In genomic region chr7:144798471-144798870, GRCm38 (mm10) we compare ENCODE assay signal across 9 mouse cellular contexts. TPM values are rescaled to one million over a fixed set of nuclear protein-coding genes. Genes with fewer than 3 reads are reported as not detected.
DNase-seq lines count a peak whose midpoint lies in the region; ATAC-seq and TF ChIP-seq lines count a peak whose summit lies in the region.
"Had no signal": no experiment of that assay in that cellular context is flagged by ENCODE, and none has a peak within 500 bp of the region (broad histone marks: within the 10 kb centered on the region; RNA-seq: fewer than 3 reads in every experiment).

No protein-coding gene starts in this region.

- WGBS in hindbrain, embryonic 13.5 days: 40% methylated on average over 1 of the region's 1 CpGs
- 43% methylated on average over 1 of the region's 1 CpGs for WGBS in lung, postnatal 0 days
- WGBS in small intestine, adult 2 months: 86% methylated on average over 1 of the region's 1 CpGs

- H3K27ac ChIP-seq in cortical plate, adult 2 months (ENCODE audit: insufficient read depth, low read length): no peak overlapping the region
- no peak overlapping the region for H3K27ac ChIP-seq in hindbrain, embryonic 13.5 days
- no peak overlapping the region for H3K27ac ChIP-seq in lung, postnatal 0 days (ENCODE audit: low read length)
- H3K27ac ChIP-seq in small intestine, adult 2 months (ENCODE audit: insufficient read depth, low read depth, low read length): no peak overlapping the region
- H3K27ac ChIP-seq: macrophage had no signal

- H3K4me2 ChIP-seq in hindbrain, embryonic 13.5 days: no peak overlapping the region
- H3K4me2 ChIP-seq in lung, postnatal 0 days (replicated peaks; ENCODE audit: low read depth, low read length): no peak overlapping the region

- TF ChIP-seq CTCF in cortical plate, adult 2 months (IDR thresholded peaks at IDR 0.05; ENCODE audit: extremely low read depth, insufficient read depth, low read length): peak; percentile 80
- peak; percentile 76 for TF ChIP-seq CTCF in lung, postnatal 0 days (IDR thresholded peaks at IDR 0.05)
- TF ChIP-seq CTCF in small intestine, adult 2 months (IDR thresholded peaks at IDR 0.05; ENCODE audit: extremely low read depth, insufficient read length, insufficient replicate concordance, low read depth, low read length): peak; percentile 46; the same call in 1 of the 2 replicates

- 0 out of 2 replicates have a peak, but pooled peaks have one; percentile 41 for ATAC-seq in hindbrain, embryonic 13.5 days (ENCODE audit: low FRiP score)
- 0 out of 2 replicates have a peak, but pooled peaks have one; percentile 32 for ATAC-seq in lung, postnatal 0 days

- no peaks in the 10 kb centered on the region for H3K9me3 ChIP-seq in hindbrain, embryonic 13.5 days
- H3K9me3 ChIP-seq in lung, postnatal 0 days (ENCODE audit: low read length): no peaks in the 10 kb centered on the region

- TF ChIP-seq POLR2A in cortical plate, adult 2 months (IDR thresholded peaks at IDR 0.05; ENCODE audit: extremely low read depth, insufficient read depth, low read length): no peak
- TF ChIP-seq POLR2A in small intestine, adult 2 months (IDR thresholded peaks at IDR 0.05; ENCODE audit: low read depth, low read length): no peak

- no peaks in the 10 kb centered on the region for H3K36me3 ChIP-seq in hindbrain, embryonic 13.5 days
- H3K36me3 ChIP-seq in lung, postnatal 0 days (ENCODE audit: insufficient read depth, low read length): no peaks in the 10 kb centered on the region
- no peaks in the 10 kb centered on the region for H3K36me3 ChIP-seq in small intestine, adult 2 months (ENCODE audit: control insufficient read depth, insufficient read depth, low read length)

- DNase-seq in right cerebral cortex, adult 18-20 months: peak; percentile 28
- DNase-seq in right cerebral cortex, postnatal 36 days (ENCODE audit: low spot score in 2 of 2): no peak
- peak; percentile 65 for DNase-seq in lung, postnatal 0 days (ENCODE audit: low spot score)
- DNase-seq in thymus, postnatal 4 days: no peak

- no peak overlapping the region for H3K9ac ChIP-seq in hindbrain, embryonic 13.5 days
- no peak overlapping the region for H3K9ac ChIP-seq in lung, postnatal 0 days (replicated peaks; ENCODE audit: low read depth)

- H3K4me3 ChIP-seq in cortical plate, adult 2 months (ENCODE audit: insufficient read depth, low read length): no peak overlapping the region
- H3K4me3 ChIP-seq in hindbrain, embryonic 13.5 days: no peak overlapping the region
- H3K4me3 ChIP-seq in lung, postnatal 0 days (ENCODE audit: low read depth, low read length): no peak overlapping the region
- H3K4me3 ChIP-seq in small intestine, adult 2 months (ENCODE audit: low read depth, low read length): no peak overlapping the region

- no peak for TF ChIP-seq EP300 in lung, postnatal 0 days (IDR thresholded peaks at IDR 0.05)

- H3K27me3 ChIP-seq in hindbrain, embryonic 13.5 days: peaks cover 19% of the 10 kb centered on the region
- no peaks in the 10 kb centered on the region for H3K27me3 ChIP-seq in lung, postnatal 0 days (replicated peaks; ENCODE audit: insufficient read depth, low read length)
- no peaks in the 10 kb centered on the region for H3K27me3 ChIP-seq in small intestine, adult 2 months (ENCODE audit: control insufficient read depth, insufficient read depth, low read length)

- H3K4me1 ChIP-seq in cortical plate, adult 2 months (ENCODE audit: control insufficient read depth, insufficient read depth, low read length): no peaks in the 10 kb centered on the region
- peaks cover 22% of the 10 kb centered on the region for H3K4me1 ChIP-seq in hindbrain, embryonic 13.5 days (replicated peaks)
- H3K4me1 ChIP-seq in lung, postnatal 0 days (ENCODE audit: insufficient read depth, low read depth, low read length): no peaks in the 10 kb centered on the region
- peaks cover 23% of the 10 kb centered on the region for H3K4me1 ChIP-seq in small intestine, adult 2 months (ENCODE audit: control insufficient read depth, insufficient read depth, insufficient read length, low read length)

RNA-seq across cellular contexts. Expression of gene Fgf3, which starts 39.4 kb away (rescaled TPM):
- 0.34 and 0.65 TPM in 2 replicates for polyA plus RNA-seq in cortical plate, adult 2 months (2012; rRNA removed)
- polyA plus RNA-seq in hindbrain, embryonic 13.5 days (2015; fragmentation: Nextera tagmentation; extraction: Ambion mirVana): 13.6 and 30.2 TPM in 2 replicates
- not detected in 2 replicates for polyA plus RNA-seq in lung, postnatal 0 days (2015; fragmentation: Nextera tagmentation; extraction: Ambion mirVana)
- 0.16 TPM in 1 of 2 replicates, not detected in the other for polyA plus RNA-seq in small intestine, adult 2 months (2012; rRNA removed)
- polyA plus RNA-seq: macrophage had no signal

RNA-seq across cellular contexts. Expression of gene Ano1, which starts 46.7 kb away (rescaled TPM):
- polyA plus RNA-seq in cortical plate, adult 2 months (2012; rRNA removed): 3.0 and 3.2 TPM in 2 replicates
- polyA plus RNA-seq in hindbrain, embryonic 13.5 days (2015; fragmentation: Nextera tagmentation; extraction: Ambion mirVana): 5.0 and 5.9 TPM in 2 replicates
- polyA plus RNA-seq in lung, postnatal 0 days (2015; fragmentation: Nextera tagmentation; extraction: Ambion mirVana): 69.0 and 77.2 TPM in 2 replicates
- 8.9 and 18.0 TPM in 2 replicates for polyA plus RNA-seq in small intestine, adult 2 months (2012; rRNA removed)
- polyA plus RNA-seq: macrophage had no signal

RNA-seq across cellular contexts. Expression of gene Fgf4, which starts 48.7 kb away (rescaled TPM):
- not detected in 2 replicates for polyA plus RNA-seq in cortical plate, adult 2 months (2012; rRNA removed)
- polyA plus RNA-seq in hindbrain, embryonic 13.5 days (2015; fragmentation: Nextera tagmentation; extraction: Ambion mirVana): not detected in 2 replicates
- polyA plus RNA-seq in lung, postnatal 0 days (2015; fragmentation: Nextera tagmentation; extraction: Ambion mirVana): not detected in 2 replicates
- polyA plus RNA-seq in small intestine, adult 2 months (2012; rRNA removed): 0.04 TPM in 1 of 2 replicates, not detected in the other
- polyA plus RNA-seq: frontal cortex, adult 2 months; macrophage had no signal

Comparison
In these comparisons a context has a peak if more than half of its experiments do, and no peak if none do; other contexts are left out.
1. DNase-seq: peak in right cerebral cortex, adult 18-20 months (single experiment) and lung, postnatal 0 days (single experiment); none in right cerebral cortex, postnatal 36 days (0 of 2) and thymus, postnatal 4 days (single experiment).
2. Peak in every context shown above with its lines, with median percentiles within 50 percentile points of each other: CTCF ChIP-seq.